Mouse (Mus musculus) heart, embryonic 16.5 days (tissue): ENCODE results near the gene Zzef1. TPM values are rescaled to one million over a fixed set of nuclear protein-coding genes. Genes with fewer than 3 reads are reported as not detected.

Source experiments
- ATAC-seq: fragments of 200-750 bp; cut with Nextera tagmentation; replicated peaks from 2 replicates; pipeline ENCODE4 v1.8.0; 2017; ENCODE audit warnings: moderate number of reproducible peaks; ENCODE audit not compliant: insufficient read depth, low FRiP score; ENCODE audit errors: extremely low read depth
- H3K27ac ChIP-seq: fragments of 300-500 bp; sonication (generic); 2 replicates; pipeline ENCODE4 v1.5.1; 2014; ENCODE audit warnings: mild to moderate bottlenecking, low read length, control low read depth, moderate library complexity
- H3K27me3 ChIP-seq: fragments of 300-500 bp; sonication (generic); 2 replicates; pipeline ENCODE4 v1.6.1; 2014; ENCODE audit warnings: low read length, mixed read lengths; ENCODE audit not compliant: control insufficient read depth, insufficient read depth
- H3K36me3 ChIP-seq: fragments of 300-500 bp; sonication (generic); 2 replicates; pipeline ENCODE4 v1.6.1; 2014; ENCODE audit not compliant: control insufficient read depth, insufficient read depth
- H3K4me1 ChIP-seq: fragments of 300-500 bp; sonication (generic); 2 replicates; pipeline ENCODE4 v1.6.1; 2014; ENCODE audit warnings: low read length, mixed read lengths; ENCODE audit not compliant: control insufficient read depth, insufficient read depth
- H3K4me2 ChIP-seq: fragments of 300-500 bp; sonication (generic); 2 replicates; pipeline ENCODE4 v1.6.1; 2014; ENCODE audit warnings: low read depth, mild to moderate bottlenecking, control low read depth, low read length
- H3K4me3 ChIP-seq: fragments of 300-500 bp; sonication (generic); 2 replicates; pipeline ENCODE4 v1.5.1; 2014; ENCODE audit warnings: mild to moderate bottlenecking, control low read depth, low read length
- H3K9ac ChIP-seq: fragments of 300-500 bp; sonication (generic); 2 replicates; pipeline ENCODE4 v1.6.1; 2014; ENCODE audit warnings: low read length, control low read depth
- H3K9me3 ChIP-seq: fragments of 300-500 bp; sonication (generic); replicated peaks from 2 replicates; pipeline ENCODE4 v1.6.1; 2016; ENCODE audit warnings: low read length; ENCODE audit not compliant: control insufficient read depth
- WGBS: fragments of 180-500 bp; shearing (Covaris S2); extraction: QIAGEN DNeasy Blood & Tissue Kit; methylation state at CpG from one replicate; pipeline ENCODE4 v1.1.7; 2014; 5-methylcytosine and 5-hydroxymethylcytosine counted together
- microRNA-seq: library from miRNA; unstranded; fragments of <30 nt; microRNA quantifications from one replicate; pipeline ENCODE4, GENCODE M21; 2017
- polyA plus RNA-seq: library from polyadenylated mRNA; unstranded; fragments of >200 nt; fragmentation: Nextera tagmentation; extraction: Ambion mirVana; gene quantifications from 2 replicates; pipeline ENCODE4 v1.2.1, GENCODE M21; 2015

Gene Zzef1
- polyA plus RNA-seq, 1 experiment from 2014 or later, result 7.8 TPM

- Histone ChIP-seq H3K36me3 (no peaks in the 10 kb centered on the region), H3K9ac (peak within 1 kb of the TSS; percentile 46), H3K27me3 (peaks cover 15% of the 10 kb centered on the region), H3K4me3 (peak within 1 kb of the TSS; percentile 57), H3K4me1 (peaks cover 23% of the 10 kb centered on the region), H3K27ac (peak within 1 kb of the TSS; percentile 39; the same call in 1 of the 2 replicates), H3K4me2 (peak within 1 kb of the TSS; percentile 74), H3K9me3 (no peaks in the 10 kb centered on the region)
- ATAC-seq, result peak; percentile 34; the same call in 1 of the 2 replicates
- 4% methylated on average over 67 of the region's 70 CpGs for WGBS
Observed at GRCm38 (mm10) chr11:72961072-72961980, 165.3 kb downstream of the Zzef1 start, which contains the start of gene Atp2a3. Gene Atp2a3, plus strand, starts transcription at chr11:72961169.

DNA sequence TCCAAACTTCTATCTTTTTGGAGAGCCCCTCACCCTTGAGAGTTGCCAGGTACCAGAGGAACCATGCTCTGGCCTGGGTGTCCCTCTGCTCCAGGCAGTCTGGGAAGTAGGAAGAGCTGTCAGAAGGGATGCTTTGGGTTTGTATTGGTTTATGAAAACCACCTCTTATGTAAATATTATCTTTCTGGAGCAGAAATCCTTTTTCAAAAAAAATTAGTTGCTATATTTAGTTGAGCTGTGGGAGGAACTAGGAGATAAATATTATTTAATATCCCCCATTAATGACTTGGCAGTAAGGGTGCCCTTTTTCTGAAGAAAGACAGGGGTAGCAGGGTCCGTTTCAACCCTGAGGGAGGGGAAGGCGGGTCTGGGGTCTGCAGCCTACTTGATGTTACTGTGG is 166.4 kb downstream of the Zzef1 start:
- no peak for ATAC-seq
- no peaks in the 10 kb centered on the region for H3K9me3 ChIP-seq
- H3K36me3 ChIP-seq, result no peaks in the 10 kb centered on the region
- WGBS, result 87% methylated on average over 2 of the region's 2 CpGs
- no peak overlapping the region for H3K4me3 ChIP-seq
- peak overlapping the region; percentile 64; the same call in 1 of the 2 replicates for H3K27ac ChIP-seq
- no peak overlapping the region for H3K9ac ChIP-seq
- peaks cover 15% of the 10 kb centered on the region for H3K27me3 ChIP-seq
- peak overlapping the region; percentile 26 for H3K4me2 ChIP-seq
- peaks cover 23% of the 10 kb centered on the region for H3K4me1 ChIP-seq

DNA sequence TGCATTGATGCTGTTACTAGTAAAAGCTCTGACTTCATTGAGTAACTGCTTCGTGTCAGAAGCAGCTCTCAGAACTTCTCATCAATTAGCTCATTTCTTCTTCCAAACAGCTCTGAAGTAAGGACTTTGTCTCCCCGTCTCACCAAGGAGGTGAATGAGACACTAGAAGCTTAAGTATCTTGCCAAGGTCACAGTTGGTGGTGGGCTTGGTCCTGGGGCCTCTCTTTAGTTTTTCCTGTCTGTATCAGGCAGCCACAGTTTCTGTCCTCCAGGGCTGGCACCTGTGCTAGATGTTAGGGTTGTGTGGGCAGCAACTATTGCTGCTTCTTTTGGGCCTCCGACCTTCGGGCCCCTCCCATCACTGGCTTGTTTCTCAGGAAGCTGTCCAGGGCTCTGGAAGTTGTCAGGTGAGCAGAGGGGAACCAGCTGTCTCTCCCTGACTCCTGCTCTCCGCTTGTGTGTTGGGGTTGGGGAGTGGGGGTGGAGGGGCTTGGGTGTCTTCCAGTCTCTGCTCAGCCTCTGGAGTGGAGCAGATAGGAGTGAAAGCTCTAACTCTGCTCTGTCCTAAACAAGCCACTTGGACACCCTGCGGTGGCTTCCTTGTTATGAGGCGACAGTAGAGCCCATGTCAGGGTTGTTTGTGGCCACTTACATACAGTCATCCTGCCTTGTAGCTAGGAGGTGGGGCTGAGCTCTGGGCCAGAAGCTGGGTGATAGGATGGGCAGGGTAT is 167.2 kb downstream of the Zzef1 start:
- no peak for ATAC-seq
- Histone ChIP-seq H3K4me3 (no peak overlapping the region), H3K4me1 (peaks cover 23% of the 10 kb centered on the region), H3K9ac (no peak overlapping the region), H3K27ac (peak overlapping the region; percentile 64), H3K4me2 (peak overlapping the region; percentile 26), H3K36me3 (no peaks in the 10 kb centered on the region), H3K9me3 (no peaks in the 10 kb centered on the region), H3K27me3 (peaks cover 15% of the 10 kb centered on the region)
- 31% methylated on average over 7 of the region's 7 CpGs for WGBS

DNA sequence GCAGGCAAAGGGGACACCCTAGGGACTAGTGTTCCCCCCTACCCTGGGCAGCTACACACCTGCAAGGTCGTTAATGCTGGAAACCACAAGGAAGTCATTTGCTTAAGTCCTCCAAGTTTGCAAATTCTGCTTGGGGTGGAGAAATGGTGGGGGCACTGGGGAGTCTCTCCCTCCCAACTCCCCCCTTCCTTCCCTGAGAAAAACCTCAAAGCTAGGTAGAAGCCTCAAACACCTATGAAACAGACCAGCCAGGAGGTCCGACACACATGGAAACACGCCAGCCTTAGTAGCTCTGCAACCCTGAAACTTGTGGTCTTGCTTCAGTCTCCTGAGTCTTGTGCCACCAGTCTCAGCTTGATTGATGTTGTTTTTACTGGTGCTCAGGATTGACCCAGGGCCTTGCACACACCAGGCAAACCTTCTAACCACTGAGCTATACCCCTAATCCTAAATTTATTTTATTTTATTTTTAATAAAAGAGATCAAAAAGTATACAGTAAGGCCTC is 167.8 kb downstream of the Zzef1 start:
- Histone ChIP-seq H3K27ac (peak overlapping the region; percentile 64; the same call in 1 of the 2 replicates), H3K4me2 (no peak overlapping the region), H3K4me3 (no peak overlapping the region), H3K4me1 (peaks cover 23% of the 10 kb centered on the region), H3K9me3 (no peaks in the 10 kb centered on the region), H3K9ac (no peak overlapping the region), H3K36me3 (no peaks in the 10 kb centered on the region), H3K27me3 (peaks cover 15% of the 10 kb centered on the region)
- 68% methylated on average over 3 of the region's 3 CpGs for WGBS
- no peak for ATAC-seq

- Histone ChIP-seq H3K27me3 (peaks cover 3% of the 10 kb centered on the region; the same call in 1 of the 2 replicates), H3K4me2 (no peak overlapping the region), H3K4me3 (no peak overlapping the region), H3K4me1 (no peaks in the 10 kb centered on the region), H3K27ac (no peak overlapping the region), H3K9ac (no peak overlapping the region), H3K36me3 (no peaks in the 10 kb centered on the region), H3K9me3 (no peaks in the 10 kb centered on the region)
- WGBS, result 76% methylated on average over 13 of the region's 13 CpGs
- ATAC-seq, result no peak
Observed at GRCm38 (mm10) chr11:72974995-72975503, 179.0 kb downstream of the Zzef1 start.

Small RNA genes lying within 50 kb of the gene (microRNA-seq; reads per million reads assigned to microRNA genes)
- gene Gm44467, result not detected

Other genes with a start within 250 kb of the Zzef1 start
- gene Spns3, start 245.7 kb upstream of the Zzef1 start, polyA plus RNA-seq, result 0.54 and 1.0 TPM in 2 replicates
- 59.2 and 67.2 TPM in 2 replicates for gene Ube2g1, start 188.9 kb upstream of the Zzef1 start, polyA plus RNA-seq
- 16.1 and 17.9 TPM in 2 replicates for gene Ankfy1, start 106.2 kb upstream of the Zzef1 start, polyA plus RNA-seq
- 7.9 and 8.3 TPM in 2 replicates for gene Cyb5d2, start 84 bp upstream of the Zzef1 start, polyA plus RNA-seq
- gene Atp2a3, start 164.9 kb downstream of the Zzef1 start, polyA plus RNA-seq, result 9.0 and 14.9 TPM in 2 replicates
- 3.0 and 5.6 TPM in 2 replicates for gene P2rx1, start 202.9 kb downstream of the Zzef1 start, polyA plus RNA-seq
- 3.4 and 3.7 TPM in 2 replicates for gene Camkk1, start 222.8 kb downstream of the Zzef1 start, polyA plus RNA-seq